Mouse (Mus musculus) activated CD4-positive, CD25-positive, alpha-beta regulatory T cell, adult 4 months (primary cell): ENCODE measurements around the gene Stat5b. TPM values are rescaled to one million over a fixed set of nuclear protein-coding genes. Genes with fewer than 3 reads are reported as not detected.

Experiments used
- ATAC-seq: one replicate; pipeline ENCODE4 v1.8.0; 2017
- polyA plus RNA-seq, 2 experiments: library from polyadenylated mRNA; unstranded; fragments of 100-300 nt; shearing (Covaris generic); gene quantifications; one replicate each; pipeline ENCODE4 v1.2.1; 2017

Stat5b gene
- polyA plus RNA-seq, 2 experiments from 2014 or later: 27.8 to 37.2 TPM

DNA sequence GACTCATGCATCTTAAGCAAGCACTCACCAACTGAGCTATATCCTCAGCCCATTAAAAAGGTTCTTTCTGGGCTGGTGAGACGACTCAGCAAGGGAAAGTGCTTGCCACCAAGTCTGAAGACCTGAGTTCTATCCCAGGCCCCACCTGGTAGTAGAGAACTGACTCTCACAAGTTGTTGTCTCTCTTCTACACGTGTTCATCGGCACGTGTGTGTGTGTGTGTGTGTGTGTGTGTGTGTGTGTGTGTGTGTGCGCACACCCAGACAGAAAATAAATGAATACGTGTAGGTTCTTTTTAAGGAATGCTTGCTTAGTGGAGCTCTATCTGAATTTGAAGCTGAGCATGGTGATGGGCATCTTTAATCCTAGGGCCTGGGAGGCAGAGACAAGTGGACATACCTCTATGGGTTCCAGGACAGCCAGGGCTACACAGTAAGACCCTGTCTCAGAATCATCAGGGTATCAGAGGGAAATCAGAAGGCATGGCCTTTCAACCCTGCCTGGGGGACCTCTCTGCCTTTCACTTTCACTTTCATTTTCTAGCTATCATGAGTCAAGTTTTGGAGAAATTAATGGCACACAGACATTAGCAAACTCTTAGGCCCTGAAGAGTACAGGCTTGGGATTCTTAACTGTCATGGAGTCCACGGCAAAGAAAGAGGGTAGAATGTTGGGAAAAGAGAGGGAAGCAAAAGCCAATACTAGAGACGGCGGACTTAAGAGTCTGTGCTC, 115.2 kb downstream of the Stat5b start:
- ATAC-seq: no peak

Other genes with a start within 250 kb of the Stat5b start
- 10 to 100 TPM; 28.2 to 28.8 TPM for gene Nkiras2, start 231.5 kb downstream of the Stat5b start, polyA plus RNA-seq
- gene Dnajc7, start 230.6 kb downstream of the Stat5b start, polyA plus RNA-seq: 100 to 1,000 TPM; 237 to 338 TPM
- under 1 TPM in 1 of 2 experiments, not detected in 1; 0.17 TPM for gene Zfp385c, start 158.3 kb downstream of the Stat5b start, polyA plus RNA-seq
- 10 to 100 TPM; 25.3 to 42.0 TPM for gene Dhx58, start 146.5 kb downstream of the Stat5b start, polyA plus RNA-seq
- 10 to 100 TPM; 11.2 to 13.3 TPM for gene Kat2a, start 138.3 kb downstream of the Stat5b start, polyA plus RNA-seq
- gene Hspb9, start 136.9 kb downstream of the Stat5b start, polyA plus RNA-seq: under 1 TPM; 0.70 to 0.78 TPM
- gene Rab5c, start 112.5 kb downstream of the Stat5b start, polyA plus RNA-seq: 10 to 100 TPM; 29.0 to 44.1 TPM
- under 1 TPM; 0.11 to 0.34 TPM for gene Kcnh4, start 90.8 kb downstream of the Stat5b start, polyA plus RNA-seq
- not detected for gene Hcrt, start 87.8 kb downstream of the Stat5b start, polyA plus RNA-seq
- 1 to 10 TPM; 3.2 to 5.3 TPM for gene Ghdc, start 79.8 kb downstream of the Stat5b start, polyA plus RNA-seq
- gene Stat5a, start 8.6 kb upstream of the Stat5b start, polyA plus RNA-seq: 10 to 100 TPM; 23.8 to 37.0 TPM
- gene Stat3, start 88.8 kb upstream of the Stat5b start, polyA plus RNA-seq: 10 to 100 TPM; 71.0 to 82.0 TPM
- gene Cavin1, start 120.2 kb upstream of the Stat5b start, polyA plus RNA-seq: under 1 TPM; 0.12 to 0.13 TPM
- gene Atp6v0a1, start 158.7 kb upstream of the Stat5b start, polyA plus RNA-seq: 1 to 10 TPM; 4.3 to 4.7 TPM
- gene Naglu, start 219.3 kb upstream of the Stat5b start, polyA plus RNA-seq: 1 to 10 TPM; 6.8 to 9.0 TPM
- gene Hsd17b1, start 227.7 kb upstream of the Stat5b start, polyA plus RNA-seq: not detected
- gene Coasy, start 231.8 kb upstream of the Stat5b start, polyA plus RNA-seq: 10 to 100 TPM; 17.9 to 22.1 TPM
- 10 to 100 TPM; 51.8 to 71.5 TPM for gene Mlx, start 236.6 kb upstream of the Stat5b start, polyA plus RNA-seq
- gene Psmc3ip, start 244.7 kb upstream of the Stat5b start, polyA plus RNA-seq: 10 to 100 TPM; 12.3 to 13.4 TPM